Mouse (Mus musculus) C2C12 (cell line): ENCODE data around the gene Prok2.

Source experiments
- CEBPB ChIP-seq: IDR thresholded peaks from one replicate; pipeline ENCODE4 v1.6.1; 2011; ENCODE audit warnings: low read depth, mild to moderate bottlenecking, control low read depth, moderate library complexity
- CTCF ChIP-seq: IDR thresholded peaks from one replicate; pipeline ENCODE4 v1.5.1; 2011; ENCODE audit not compliant: control insufficient read depth, insufficient read depth, insufficient read length
- MAX ChIP-seq: IDR thresholded peaks from one replicate; pipeline ENCODE4 v1.6.1; 2011; ENCODE audit warnings: mild to moderate bottlenecking, control low read depth
- USF1 ChIP-seq: IDR thresholded peaks from one replicate; pipeline ENCODE4 v1.6.1; 2011; ENCODE audit warnings: low read depth, mild to moderate bottlenecking, control low read depth, moderate library complexity

- TF ChIP-seq MAX (no peak), CTCF (no peak), USF1 (no peak), CEBPB (no peak)
Measured at GRCm38 (mm10) chr6:99715191-99715590, 11.0 kb downstream of the Prok2 start.
